Mouse (Mus musculus): Measurements from ENCODE around the gene Aoc1. TPM values are rescaled to one million over a fixed set of nuclear protein-coding genes. Genes with fewer than 3 reads are reported as not detected.
"Not testable (repeated sequence)": the region's sequence is repeated elsewhere in the genome, so short reads cannot be mapped to it uniquely, and the experiment has no call there.

The Aoc1 gene
- total and polyA plus RNA-seq, 2 experiments from 2014 or later, result 0.14 TPM; not detected in 1

- H3K36me3 ChIP-seq (ENCODE audit: insufficient read depth, low read length), result no peaks in the 10 kb centered on the region
- WGBS, result 94% methylated on average over 8 of the region's 8 CpGs
- H3K4me1 ChIP-seq (ENCODE audit: insufficient read depth, low read length), result no peaks in the 10 kb centered on the region
- no peak overlapping the region for H3K27ac ChIP-seq (ENCODE audit: low read depth, low read length)
- no peak for ATAC-seq (ENCODE audit: low FRiP score)
- H3K4me2 ChIP-seq (ENCODE audit: low read depth, low read length, poor library complexity, severe bottlenecking), result no peak overlapping the region
- no peak overlapping the region for H3K9ac ChIP-seq (replicated peaks; ENCODE audit: low read length, poor library complexity, severe bottlenecking)
- no peak for DNase-seq (ENCODE audit: low spot score)
- no peak overlapping the region for H3K4me3 ChIP-seq (ENCODE audit: low read depth, low read length)
- no peaks in the 10 kb centered on the region for H3K27me3 ChIP-seq (ENCODE audit: insufficient read depth, low read length)
- TF ChIP-seq CTCF (IDR thresholded peaks at IDR 0.05), result no peak
- H3K9me3 ChIP-seq (ENCODE audit: low read length), result no peaks in the 10 kb centered on the region
Observed at GRCm38 (mm10) chr6:48894938-48895818, 22.5 kb downstream of the Aoc1 start.

- Histone ChIP-seq H3K4me3 (ENCODE audit: low read depth, low read length) (no peak overlapping the region), H3K36me3 (ENCODE audit: insufficient read depth, low read length) (no peaks in the 10 kb centered on the region), H3K4me2 (ENCODE audit: low read depth, low read length, poor library complexity, severe bottlenecking) (no peak overlapping the region), H3K9me3 (ENCODE audit: low read length) (no peaks in the 10 kb centered on the region), H3K4me1 (ENCODE audit: insufficient read depth, low read length) (no peaks in the 10 kb centered on the region), H3K27me3 (ENCODE audit: insufficient read depth, low read length) (no peaks in the 10 kb centered on the region), H3K9ac (replicated peaks; ENCODE audit: low read length, poor library complexity, severe bottlenecking) (no peak overlapping the region), H3K27ac (ENCODE audit: low read depth, low read length) (no peak overlapping the region)
- no peak for DNase-seq (ENCODE audit: low spot score)
- ATAC-seq (ENCODE audit: low FRiP score), result no peak
- TF ChIP-seq CTCF (IDR thresholded peaks at IDR 0.05), result no peak
- WGBS, result 81% methylated on average over 5 of the region's 5 CpGs
Observed at GRCm38 (mm10) chr6:48895941-48896340, 23.2 kb downstream of the Aoc1 start.

GRCm38 (mm10) chr6:48896956-48897355, 24.3 kb downstream of the Aoc1 start:
- WGBS, result 86% methylated on average over 5 of the region's 5 CpGs
- TF ChIP-seq CTCF (IDR thresholded peaks at IDR 0.05), result no peak
- H3K27me3 ChIP-seq (ENCODE audit: insufficient read depth, low read length), result no peaks in the 10 kb centered on the region
- H3K4me1 ChIP-seq (ENCODE audit: insufficient read depth, low read length), result no peaks in the 10 kb centered on the region
- no peak for DNase-seq (ENCODE audit: low spot score)
- ATAC-seq (ENCODE audit: low FRiP score), result no peak
- no peak overlapping the region for H3K4me3 ChIP-seq (ENCODE audit: low read depth, low read length)
- H3K36me3 ChIP-seq (ENCODE audit: insufficient read depth, low read length), result no peaks in the 10 kb centered on the region
- H3K9me3 ChIP-seq (ENCODE audit: low read length), result no peaks in the 10 kb centered on the region
- H3K4me2 ChIP-seq (ENCODE audit: low read depth, low read length, poor library complexity, severe bottlenecking), result no peak overlapping the region
- H3K9ac ChIP-seq (replicated peaks; ENCODE audit: low read length, poor library complexity, severe bottlenecking), result no peak overlapping the region
- H3K27ac ChIP-seq (ENCODE audit: low read depth, low read length), result no peak overlapping the region

GRCm38 (mm10) chr6:48901316-48901715, 28.6 kb downstream of the Aoc1 start:
- not testable (repeated sequence) for H3K9ac ChIP-seq (replicated peaks; ENCODE audit: low read length, poor library complexity, severe bottlenecking); H3K4me3 ChIP-seq (ENCODE audit: low read depth, low read length); H3K36me3 ChIP-seq (ENCODE audit: insufficient read depth, low read length); H3K4me1 ChIP-seq (ENCODE audit: insufficient read depth, low read length); H3K4me2 ChIP-seq (ENCODE audit: low read depth, low read length, poor library complexity, severe bottlenecking); H3K27ac ChIP-seq (ENCODE audit: low read depth, low read length); ATAC-seq (ENCODE audit: low FRiP score); DNase-seq (ENCODE audit: low spot score); H3K9me3 ChIP-seq (ENCODE audit: low read length); H3K27me3 ChIP-seq (ENCODE audit: insufficient read depth, low read length)
- WGBS, result 95% methylated on average over 11 of the region's 11 CpGs

GRCm38 (mm10) chr6:48902511-48903406, 30.1 kb downstream of the Aoc1 start:
- DNase-seq (ENCODE audit: low spot score) (no peak), ATAC-seq (ENCODE audit: low FRiP score) (no peak)
- Histone ChIP-seq H3K27me3 (ENCODE audit: insufficient read depth, low read length) (no peaks in the 10 kb centered on the region), H3K4me3 (ENCODE audit: low read depth, low read length) (no peak overlapping the region), H3K4me2 (ENCODE audit: low read depth, low read length, poor library complexity, severe bottlenecking) (no peak overlapping the region), H3K36me3 (ENCODE audit: insufficient read depth, low read length) (no peaks in the 10 kb centered on the region), H3K27ac (ENCODE audit: low read depth, low read length) (no peak overlapping the region), H3K9me3 (ENCODE audit: low read length) (no peaks in the 10 kb centered on the region), H3K4me1 (ENCODE audit: insufficient read depth, low read length) (no peaks in the 10 kb centered on the region), H3K9ac (replicated peaks; ENCODE audit: low read length, poor library complexity, severe bottlenecking) (no peak overlapping the region)
- 90% methylated on average over 17 of the region's 17 CpGs for WGBS
- no peak for TF ChIP-seq CTCF (IDR thresholded peaks at IDR 0.05)

GRCm38 (mm10) chr6:48903437-48903836, 30.7 kb downstream of the Aoc1 start:
- no peaks in the 10 kb centered on the region for H3K36me3 ChIP-seq (ENCODE audit: insufficient read depth, low read length)
- ATAC-seq (ENCODE audit: low FRiP score), result no peak
- 81% methylated on average over 4 of the region's 4 CpGs for WGBS
- no peaks in the 10 kb centered on the region for H3K27me3 ChIP-seq (ENCODE audit: insufficient read depth, low read length)
- H3K4me2 ChIP-seq (ENCODE audit: low read depth, low read length, poor library complexity, severe bottlenecking), result no peak overlapping the region
- no peak overlapping the region for H3K27ac ChIP-seq (ENCODE audit: low read depth, low read length)
- no peak for DNase-seq (ENCODE audit: low spot score)
- no peaks in the 10 kb centered on the region for H3K4me1 ChIP-seq (ENCODE audit: insufficient read depth, low read length)
- H3K9ac ChIP-seq (replicated peaks; ENCODE audit: low read length, poor library complexity, severe bottlenecking), result no peak overlapping the region
- TF ChIP-seq CTCF (IDR thresholded peaks at IDR 0.05), result no peak
- H3K9me3 ChIP-seq (ENCODE audit: low read length), result no peaks in the 10 kb centered on the region
- no peak overlapping the region for H3K4me3 ChIP-seq (ENCODE audit: low read depth, low read length)
